Mouse (Mus musculus) limb, embryonic 11.5 days (tissue): ENCODE data around the gene Rpl22. TPM values are rescaled to one million over a fixed set of nuclear protein-coding genes. Genes with fewer than 3 reads are reported as not detected.

Source experiments
- ATAC-seq: fragments of 200-750 bp; cut with Nextera tagmentation; 2 replicates; pipeline ENCODE4 v1.8.0; 2017; ENCODE audit warnings: low read depth; ENCODE audit not compliant: insufficient number of reproducible peaks, low FRiP score, low TSS enrichment
- DNase-seq: peaks from one replicate; pipeline ENCODE4 v3.0.0-alpha.2; 2015; ENCODE audit warnings: low spot score
- H3K27ac ChIP-seq: fragments of 300-500 bp; sonication (generic); replicated peaks from 2 replicates; pipeline ENCODE4 v1.5.1; 2014; ENCODE audit warnings: low read depth, mild to moderate bottlenecking, low read length
- H3K27me3 ChIP-seq: fragments of 300-500 bp; sonication (generic); 2 replicates; pipeline ENCODE4 v1.6.1; 2014; ENCODE audit warnings: mild to moderate bottlenecking, low read length, mixed read lengths; ENCODE audit not compliant: control insufficient read depth, insufficient read depth
- H3K36me3 ChIP-seq: fragments of 300-500 bp; sonication (generic); 2 replicates; pipeline ENCODE4 v1.6.1; 2014; ENCODE audit warnings: mild to moderate bottlenecking, low read length, moderate library complexity, mixed read lengths; ENCODE audit not compliant: control insufficient read depth, insufficient read depth
- H3K4me1 ChIP-seq: fragments of 300-500 bp; sonication (generic); 2 replicates; pipeline ENCODE4 v1.6.1; 2014; ENCODE audit warnings: low read length, mixed read lengths; ENCODE audit not compliant: control insufficient read depth, insufficient read depth
- H3K4me2 ChIP-seq: fragments of 300-500 bp; sonication (generic); 2 replicates; pipeline ENCODE4 v1.6.1; 2014; ENCODE audit warnings: low read depth, mild to moderate bottlenecking, moderate library complexity; ENCODE audit not compliant: severe bottlenecking
- H3K4me3 ChIP-seq: fragments of 300-500 bp; sonication (generic); 2 replicates; pipeline ENCODE4 v1.5.1; 2014; ENCODE audit warnings: low read depth, low read length
- H3K9ac ChIP-seq: fragments of 300-500 bp; sonication (generic); 2 replicates; pipeline ENCODE4 v1.6.1; 2014; ENCODE audit warnings: mild to moderate bottlenecking, low read length
- H3K9me3 ChIP-seq: fragments of 300-500 bp; sonication (generic); 2 replicates; pipeline ENCODE4 v1.6.1; 2016; ENCODE audit warnings: low read length; ENCODE audit not compliant: control insufficient read depth
- WGBS: fragments of 180-500 bp; shearing (Covaris S2); extraction: QIAGEN DNeasy Blood & Tissue Kit; methylation state at CpG from one replicate; pipeline ENCODE4 v1.1.7; 2014; 5-methylcytosine and 5-hydroxymethylcytosine counted together
- polyA plus RNA-seq: library from polyadenylated mRNA; unstranded; fragments of >200 nt; fragmentation: Nextera tagmentation; extraction: Ambion mirVana; gene quantifications from 2 replicates; pipeline ENCODE4 v1.2.1, GENCODE M21; 2014

Rpl22 gene
- polyA plus RNA-seq, 1 experiment from 2014 or later: 467 TPM

GRCm38 (mm10) chr4:152285505-152285904 is 40.0 kb upstream of the Rpl22 start:
- no peaks in the 10 kb centered on the region for H3K9me3 ChIP-seq
- H3K27me3 ChIP-seq: peaks cover 86% of the 10 kb centered on the region
- H3K9ac ChIP-seq: no peak overlapping the region
- no peak overlapping the region for H3K27ac ChIP-seq
- H3K4me1 ChIP-seq: peaks cover 15% of the 10 kb centered on the region
- DNase-seq (peak; percentile 65), ATAC-seq (no peak)
- no peaks in the 10 kb centered on the region for H3K36me3 ChIP-seq
- no peak overlapping the region for H3K4me2 ChIP-seq
- WGBS: 3% methylated on average over 10 of the region's 10 CpGs
- H3K4me3 ChIP-seq: no peak overlapping the region

- 5% methylated on average over 29 of the region's 32 CpGs for WGBS
- Histone ChIP-seq H3K4me1 (peaks cover 18% of the 10 kb centered on the region), H3K9ac (no peak overlapping the region), H3K27me3 (peaks cover 90% of the 10 kb centered on the region), H3K27ac (no peak overlapping the region), H3K9me3 (no peaks in the 10 kb centered on the region), H3K4me2 (no peak overlapping the region), H3K4me3 (no peak overlapping the region), H3K36me3 (no peaks in the 10 kb centered on the region)
- 0 out of 2 replicates have a peak, but pooled peaks have one; percentile 14 for ATAC-seq
- DNase-seq: no peak
These were observed 39.4 kb upstream of the Rpl22 start for GRCm38 (mm10) chr4:152286183-152286582.

- DNase-seq (peak; percentile 84), ATAC-seq (no peak)
- peaks cover 89% of the 10 kb centered on the region for H3K27me3 ChIP-seq
- 8% methylated on average over 26 of the region's 26 CpGs for WGBS
- no peaks in the 10 kb centered on the region for H3K36me3 ChIP-seq
- H3K27ac ChIP-seq: no peak overlapping the region
- peaks cover 18% of the 10 kb centered on the region for H3K4me1 ChIP-seq
- no peak overlapping the region for H3K9ac ChIP-seq
- no peaks in the 10 kb centered on the region for H3K9me3 ChIP-seq
- H3K4me3 ChIP-seq: no peak overlapping the region
- H3K4me2 ChIP-seq: 0 out of 2 replicates have a peak overlapping the region, but pooled peaks have one; percentile 4
These were observed 38.7 kb upstream of the Rpl22 start for GRCm38 (mm10) chr4:152286887-152287286.

GRCm38 (mm10) chr4:152287317-152288120 is 38.0 kb upstream of the Rpl22 start:
- Histone ChIP-seq H3K9me3 (no peaks in the 10 kb centered on the region), H3K36me3 (no peaks in the 10 kb centered on the region), H3K4me2 (0 out of 2 replicates have a peak overlapping the region, but pooled peaks have one; percentile 4), H3K4me3 (no peak overlapping the region), H3K9ac (no peak overlapping the region), H3K27me3 (peaks cover 89% of the 10 kb centered on the region), H3K27ac (no peak overlapping the region), H3K4me1 (peaks cover 18% of the 10 kb centered on the region)
- DNase-seq (no peak), ATAC-seq (no peak)
- 17% methylated on average over 19 of the region's 19 CpGs for WGBS

GRCm38 (mm10) chr4:152288398-152288945 is 37.1 kb upstream of the Rpl22 start:
- Histone ChIP-seq H3K9me3 (no peaks in the 10 kb centered on the region), H3K4me3 (no peak overlapping the region), H3K9ac (no peak overlapping the region), H3K36me3 (no peaks in the 10 kb centered on the region), H3K4me2 (no peak overlapping the region), H3K27ac (no peak overlapping the region), H3K4me1 (peaks cover 11% of the 10 kb centered on the region), H3K27me3 (peaks cover 86% of the 10 kb centered on the region)
- DNase-seq (no peak), ATAC-seq (no peak)
- 50% methylated on average over 18 of the region's 18 CpGs for WGBS

- no peak overlapping the region for H3K27ac ChIP-seq
- peak overlapping the region; percentile 24; the same call in 1 of the 2 replicates for H3K9ac ChIP-seq
These were observed 35.2 kb upstream of the Rpl22 start for GRCm38 (mm10) chr4:152290385-152290784.

GRCm38 (mm10) chr4:152290991-152291390 is 34.6 kb upstream of the Rpl22 start:
- Histone ChIP-seq H3K36me3 (no peaks in the 10 kb centered on the region), H3K4me1 (peaks cover 9% of the 10 kb centered on the region), H3K27ac (no peak overlapping the region), H3K4me3 (no peak overlapping the region), H3K9me3 (no peaks in the 10 kb centered on the region), H3K9ac (no peak overlapping the region), H3K27me3 (peaks cover 63% of the 10 kb centered on the region), H3K4me2 (no peak overlapping the region)
- ATAC-seq: no peak
- DNase-seq: no peak
- 15% methylated on average over 11 of the region's 11 CpGs for WGBS

More at GRCm38 (mm10) chr4:152290385-152290784, 35.2 kb upstream of the Rpl22 start:
- H3K36me3 ChIP-seq: no peaks in the 10 kb centered on the region
- ATAC-seq (no peak), DNase-seq (peak; percentile 48)
- H3K4me1 ChIP-seq: peaks cover 9% of the 10 kb centered on the region
- H3K9me3 ChIP-seq: no peaks in the 10 kb centered on the region
- peaks cover 69% of the 10 kb centered on the region for H3K27me3 ChIP-seq
- peak overlapping the region; percentile 2 for H3K4me3 ChIP-seq
- WGBS: under 1% methylated on average over 39 of the region's 39 CpGs
- peak overlapping the region; percentile 42 for H3K4me2 ChIP-seq

- Histone ChIP-seq H3K27ac (no peak within 1 kb of the TSS), H3K4me2 (peak within 1 kb of the TSS; percentile 42), H3K9ac (peak within 1 kb of the TSS; percentile 24; the same call in 1 of the 2 replicates), H3K36me3 (no peaks in the 10 kb centered on the region), H3K9me3 (no peaks in the 10 kb centered on the region), H3K27me3 (peaks cover 57% of the 10 kb centered on the region), H3K4me3 (peak within 1 kb of the TSS; percentile 2), H3K4me1 (peaks cover 9% of the 10 kb centered on the region)
- ATAC-seq (no peak), DNase-seq (no peak)
- 27% methylated on average over 6 of the region's 6 CpGs for WGBS
These were observed 34.0 kb upstream of the Rpl22 start, which contains the start of gene Hes3 for GRCm38 (mm10) chr4:152291562-152291961. Hes3 (minus strand) TSS chr4:152291662.
